ENCODE assay signal across 13 mouse cellular contexts in the genomic region with DNA sequence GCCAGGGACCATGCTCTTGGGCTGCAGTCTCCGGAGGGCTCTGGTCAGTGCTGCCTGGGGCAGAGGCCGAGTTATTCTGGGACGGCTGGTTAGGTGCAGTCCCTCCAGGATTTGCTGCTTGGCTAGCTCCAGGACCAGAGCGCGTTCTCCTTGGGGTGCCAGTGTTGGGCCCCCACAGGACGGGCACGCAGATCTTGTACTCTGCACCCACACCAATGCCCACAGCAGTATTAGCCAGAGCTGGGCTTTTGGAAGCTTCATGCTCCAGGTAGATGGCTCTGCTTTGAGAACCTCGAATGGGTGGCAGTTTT. TPM values are rescaled to one million over a fixed set of nuclear protein-coding genes. Genes with fewer than 3 reads are reported as not detected.
DNase-seq lines count a peak whose midpoint lies in the region; ATAC-seq lines count a peak whose summit lies in the region.
"Had no signal": no experiment of that assay in that cellular context is flagged by ENCODE, and none has a peak within 500 bp of the region (broad histone marks: within the 10 kb centered on the region; RNA-seq: fewer than 3 reads in every experiment).

No protein-coding gene starts in this region.

- peaks cover 11% of the 10 kb centered on the region for H3K27me3 ChIP-seq in heart, embryonic 11.5 days (ENCODE audit: control insufficient read depth, insufficient read depth, low read length)
- H3K27me3 ChIP-seq in neural tube, embryonic 12.5 days (replicated peaks) = 0 out of 2 replicates have a peak, but pooled peaks cover 5% of the 10 kb centered on the region
- H3K27me3 ChIP-seq in limb, embryonic 15.5 days = no peaks in the 10 kb centered on the region
- H3K27me3 ChIP-seq: lung, embryonic 15.5 days had no signal

- ATAC-seq in heart, embryonic 11.5 days (replicated peaks; ENCODE audit: insufficient number of reproducible peaks, low FRiP score, low TSS enrichment) = no peak
- ATAC-seq in neural tube, embryonic 12.5 days (ENCODE audit: low FRiP score, low read depth) = no peak
- no peak for ATAC-seq in limb, embryonic 15.5 days (ENCODE audit: insufficient number of reproducible peaks, low FRiP score, low TSS enrichment, low read depth)
- ATAC-seq in megakaryocyte progenitor cell, adult 5-6 weeks (replicated peaks; ENCODE audit: poor library complexity) = no peak

- H3K4me1 ChIP-seq in heart, embryonic 11.5 days (ENCODE audit: control insufficient read depth, insufficient read depth, low read length) = no peaks in the 10 kb centered on the region
- peaks cover 5% of the 10 kb centered on the region; the same call in 1 of the 2 replicates for H3K4me1 ChIP-seq in neural tube, embryonic 12.5 days
- peaks cover 7% of the 10 kb centered on the region for H3K4me1 ChIP-seq in limb, embryonic 15.5 days

- H3K4me3 ChIP-seq in heart, embryonic 11.5 days (ENCODE audit: low read depth, low read length) = no peak overlapping the region
- H3K4me3 ChIP-seq in neural tube, embryonic 12.5 days = no peak overlapping the region
- H3K4me3 ChIP-seq in limb, embryonic 15.5 days = no peak overlapping the region
- H3K4me3 ChIP-seq: heart, adult 2 months; lung, embryonic 15.5 days had no signal

- intact Hi-C loops in heart, postnatal 25 days (cut with DNase I) = loop anchor here (5.0 kb wide), 1 partner anchor 86 kb away; no protein-coding TSS in a partner anchor

- 75% methylated on average over 8 of the region's 8 CpGs for WGBS in heart, embryonic 11.5 days (ENCODE audit: insufficient replicate concordance)
- 84% methylated on average over 8 of the region's 8 CpGs for WGBS in neural tube, embryonic 12.5 days
- 83% methylated on average over 8 of the region's 8 CpGs for WGBS in limb, embryonic 15.5 days

- no peak overlapping the region for H3K27ac ChIP-seq in heart, embryonic 11.5 days (ENCODE audit: low read depth, low read length)
- no peak overlapping the region for H3K27ac ChIP-seq in neural tube, embryonic 12.5 days
- no peak overlapping the region for H3K27ac ChIP-seq in limb, embryonic 15.5 days
- H3K27ac ChIP-seq: heart, adult 2 months; lung, embryonic 15.5 days had no signal

- H3K4me2 ChIP-seq in heart, embryonic 11.5 days = peak overlapping the region; percentile 65
- H3K4me2 ChIP-seq in neural tube, embryonic 12.5 days (replicated peaks) = peak overlapping the region; percentile 47
- peak overlapping the region; percentile 48 for H3K4me2 ChIP-seq in limb, embryonic 15.5 days

- no peak for DNase-seq in heart, postnatal 25 days (ENCODE audit: low spot score)
- DNase-seq in neural tube, embryonic 10.5 days (ENCODE audit: extremely low spot score, low spot score) = no peak
- DNase-seq in Muller cell, postnatal 12 days (ENCODE audit: inconsistent ontology term) = no peak
- no peak for DNase-seq in thymus, postnatal 4 days

- no peaks in the 10 kb centered on the region for H3K36me3 ChIP-seq in heart, embryonic 11.5 days (ENCODE audit: control insufficient read depth, insufficient read depth, low read length)
- H3K36me3 ChIP-seq in neural tube, embryonic 12.5 days = no peaks in the 10 kb centered on the region
- no peaks in the 10 kb centered on the region for H3K36me3 ChIP-seq in limb, embryonic 15.5 days
- H3K36me3 ChIP-seq: lung, embryonic 15.5 days had no signal

- H3K9ac ChIP-seq in heart, embryonic 11.5 days (ENCODE audit: low read depth, low read length) = peak overlapping the region; percentile 59; the same call in 1 of the 2 replicates
- no peak overlapping the region for H3K9ac ChIP-seq in neural tube, embryonic 12.5 days
- H3K9ac ChIP-seq in limb, embryonic 15.5 days = no peak overlapping the region
- H3K9ac ChIP-seq: lung, embryonic 15.5 days had no signal

- H3K9me3 ChIP-seq in heart, embryonic 11.5 days (replicated peaks; ENCODE audit: control insufficient read depth, low read length) = no peaks in the 10 kb centered on the region
- no peaks in the 10 kb centered on the region for H3K9me3 ChIP-seq in neural tube, embryonic 12.5 days
- no peaks in the 10 kb centered on the region for H3K9me3 ChIP-seq in limb, embryonic 15.5 days
- H3K9me3 ChIP-seq: lung, embryonic 15.5 days had no signal

RNA-seq across cellular contexts. Expression of gene Inhbe, which starts 3.0 kb away (rescaled TPM):
- 0.06 TPM in 1 of 2 replicates, not detected in the other for polyA plus RNA-seq in heart, embryonic 11.5 days (2014; fragmentation: Nextera tagmentation; extraction: Ambion mirVana)
- not detected for total RNA-seq in heart, postnatal 25 days (2021)
- not detected in 2 replicates for polyA plus RNA-seq in neural tube, embryonic 12.5 days (2016; fragmentation: Nextera tagmentation; extraction: Ambion mirVana)
- polyA plus RNA-seq in limb, embryonic 15.5 days (2015; fragmentation: Nextera tagmentation; extraction: Ambion mirVana) = 0.03 TPM in 1 of 2 replicates, not detected in the other
- 0.02 TPM in 1 of 2 replicates, not detected in the other for total RNA-seq in megakaryocyte progenitor cell, adult 5-6 weeks (2015)
- not detected in 2 replicates for total RNA-seq in megakaryocyte progenitor cell, adult 5-6 weeks (2017)
- total RNA-seq: heart, adult 2 months had no signal
- polyA plus RNA-seq: CD4-positive, CD25-positive, alpha-beta regulatory T cell, adult 4 months; heart, adult 2 months; large intestine, adult 2 months; lung, embryonic 15.5 days; thymus, adult 2 months had no signal

RNA-seq across cellular contexts. Expression of gene Gli1, which starts 9.5 kb away (rescaled TPM):
- 0.65 and 1.2 TPM in 2 replicates for polyA plus RNA-seq in heart, embryonic 11.5 days (2014; fragmentation: Nextera tagmentation; extraction: Ambion mirVana)
- total RNA-seq in heart, postnatal 25 days (2021) = 1 to 10 TPM in 1 of 2 experiments, under 1 TPM in 1; 0.89 to 1.1 TPM
- 3.6 and 4.0 TPM in 2 replicates for polyA plus RNA-seq in neural tube, embryonic 12.5 days (2016; fragmentation: Nextera tagmentation; extraction: Ambion mirVana)
- polyA plus RNA-seq in limb, embryonic 15.5 days (2015; fragmentation: Nextera tagmentation; extraction: Ambion mirVana) = 13.4 and 13.7 TPM in 2 replicates
- total RNA-seq in megakaryocyte progenitor cell, adult 5-6 weeks (2015) = not detected in 2 replicates
- total RNA-seq in megakaryocyte progenitor cell, adult 5-6 weeks (2017) = not detected in 2 replicates

RNA-seq across cellular contexts. Expression of gene Inhbc, which starts 19.0 kb away (rescaled TPM):
- 0.19 TPM in 1 of 2 replicates, not detected in the other for polyA plus RNA-seq in heart, embryonic 11.5 days (2014; fragmentation: Nextera tagmentation; extraction: Ambion mirVana)
- total RNA-seq in heart, postnatal 25 days (2021) = not detected
- not detected in 2 replicates for polyA plus RNA-seq in neural tube, embryonic 12.5 days (2016; fragmentation: Nextera tagmentation; extraction: Ambion mirVana)
- polyA plus RNA-seq in limb, embryonic 15.5 days (2015; fragmentation: Nextera tagmentation; extraction: Ambion mirVana) = not detected in 2 replicates
- not detected in 2 replicates for total RNA-seq in megakaryocyte progenitor cell, adult 5-6 weeks (2015)
- not detected in 2 replicates for total RNA-seq in megakaryocyte progenitor cell, adult 5-6 weeks (2017)
- total RNA-seq: heart, adult 2 months had no signal
- polyA plus RNA-seq: CD4-positive, CD25-positive, alpha-beta regulatory T cell, adult 4 months; heart, adult 2 months; large intestine, adult 2 months; thymus, adult 2 months had no signal

RNA-seq across cellular contexts. Expression of gene R3hdm2, which starts 28.9 kb away (rescaled TPM):
- polyA plus RNA-seq in heart, embryonic 11.5 days (2014; fragmentation: Nextera tagmentation; extraction: Ambion mirVana) = 27.7 and 30.3 TPM in 2 replicates
- total RNA-seq in heart, postnatal 25 days (2021) = 100 to 1,000 TPM; 145 to 159 TPM
- polyA plus RNA-seq in neural tube, embryonic 12.5 days (2016; fragmentation: Nextera tagmentation; extraction: Ambion mirVana) = 33.9 and 36.3 TPM in 2 replicates
- 33.1 and 34.9 TPM in 2 replicates for polyA plus RNA-seq in limb, embryonic 15.5 days (2015; fragmentation: Nextera tagmentation; extraction: Ambion mirVana)
- 61.4 and 90.3 TPM in 2 replicates for total RNA-seq in megakaryocyte progenitor cell, adult 5-6 weeks (2015)
- total RNA-seq in megakaryocyte progenitor cell, adult 5-6 weeks (2017) = 37.4 TPM in 2 replicates

RNA-seq across cellular contexts. Expression of gene Arhgap9, which starts 29.5 kb away (rescaled TPM):
- polyA plus RNA-seq in heart, embryonic 11.5 days (2014; fragmentation: Nextera tagmentation; extraction: Ambion mirVana) = 1.7 TPM in 2 replicates
- total RNA-seq in heart, postnatal 25 days (2021) = 1 to 10 TPM; 3.0 to 3.4 TPM
- 1.7 and 2.0 TPM in 2 replicates for polyA plus RNA-seq in neural tube, embryonic 12.5 days (2016; fragmentation: Nextera tagmentation; extraction: Ambion mirVana)
- 5.1 and 5.4 TPM in 2 replicates for polyA plus RNA-seq in limb, embryonic 15.5 days (2015; fragmentation: Nextera tagmentation; extraction: Ambion mirVana)
- 37.1 and 38.0 TPM in 2 replicates for total RNA-seq in megakaryocyte progenitor cell, adult 5-6 weeks (2015)
- total RNA-seq in megakaryocyte progenitor cell, adult 5-6 weeks (2017) = 37.3 and 39.5 TPM in 2 replicates
